9 mouse cellular contexts compared by ENCODE assay signal in genomic region chr5:134232111-134232510, GRCm38 (mm10). TPM values are rescaled to one million over a fixed set of nuclear protein-coding genes. Genes with fewer than 3 reads are reported as not detected.
DNase-seq lines count a peak whose midpoint lies in the region; ATAC-seq lines count a peak whose summit lies in the region.
"Had no signal": no experiment of that assay in that cellular context is flagged by ENCODE, and none has a peak within 500 bp of the region (broad histone marks: within the 10 kb centered on the region; RNA-seq: fewer than 3 reads in every experiment).

No protein-coding gene starts in this region.

- no peak overlapping the region for H3K4me2 ChIP-seq in kidney, embryonic 15.5 days
- no peak overlapping the region for H3K4me2 ChIP-seq in kidney, embryonic 14.5 days (replicated peaks; ENCODE audit: low read depth, low read length)
- no peak overlapping the region for H3K4me2 ChIP-seq in intestine, embryonic 14.5 days (ENCODE audit: low read length)
- no peak overlapping the region for H3K4me2 ChIP-seq in midbrain, embryonic 15.5 days
- H3K4me2 ChIP-seq: neural tube, embryonic 12.5 days had no signal

- 60% methylated on average over 6 of the region's 6 CpGs for WGBS in kidney, embryonic 15.5 days
- 51% methylated on average over 6 of the region's 6 CpGs for WGBS in kidney, embryonic 14.5 days
- 59% methylated on average over 6 of the region's 6 CpGs for WGBS in intestine, embryonic 14.5 days
- WGBS in midbrain, embryonic 15.5 days, result 76% methylated on average over 6 of the region's 6 CpGs

- H3K9me3 ChIP-seq in kidney, embryonic 15.5 days (replicated peaks), result no peaks in the 10 kb centered on the region
- no peaks in the 10 kb centered on the region for H3K9me3 ChIP-seq in kidney, embryonic 14.5 days (ENCODE audit: control insufficient read depth, low read length)
- H3K9me3 ChIP-seq in intestine, embryonic 14.5 days (ENCODE audit: control insufficient read depth, low read length), result no peaks in the 10 kb centered on the region
- no peaks in the 10 kb centered on the region for H3K9me3 ChIP-seq in midbrain, embryonic 15.5 days
- H3K9me3 ChIP-seq: neural tube, embryonic 12.5 days had no signal

- no peaks in the 10 kb centered on the region for H3K27me3 ChIP-seq in kidney, embryonic 15.5 days
- no peaks in the 10 kb centered on the region for H3K27me3 ChIP-seq in kidney, embryonic 14.5 days (ENCODE audit: control insufficient read depth, insufficient read depth, low read length)
- no peaks in the 10 kb centered on the region for H3K27me3 ChIP-seq in intestine, embryonic 14.5 days (replicated peaks; ENCODE audit: control insufficient read depth, insufficient read depth, low read length)
- no peaks in the 10 kb centered on the region for H3K27me3 ChIP-seq in midbrain, embryonic 15.5 days (replicated peaks)
- H3K27me3 ChIP-seq: neural tube, embryonic 12.5 days had no signal

- ATAC-seq in kidney, embryonic 15.5 days (replicated peaks; ENCODE audit: low FRiP score), result no peak
- ATAC-seq in kidney, embryonic 14.5 days (ENCODE audit: low FRiP score, low TSS enrichment), result no peak
- no peak for ATAC-seq in intestine, embryonic 14.5 days (replicated peaks; ENCODE audit: low FRiP score, low TSS enrichment, low read depth)
- no peak for ATAC-seq in midbrain, embryonic 15.5 days (replicated peaks)

- peaks cover 19% of the 10 kb centered on the region for H3K36me3 ChIP-seq in kidney, embryonic 15.5 days
- H3K36me3 ChIP-seq in kidney, embryonic 14.5 days (ENCODE audit: control insufficient read depth, insufficient read depth, low read length), result peaks cover 14% of the 10 kb centered on the region
- peaks cover 16% of the 10 kb centered on the region for H3K36me3 ChIP-seq in intestine, embryonic 14.5 days (ENCODE audit: control insufficient read depth, insufficient read depth, low read length)
- H3K36me3 ChIP-seq in midbrain, embryonic 15.5 days (replicated peaks), result peaks cover 2% of the 10 kb centered on the region

- H3K27ac ChIP-seq in kidney, embryonic 15.5 days, result peak overlapping the region; percentile 73
- no peak overlapping the region for H3K27ac ChIP-seq in kidney, embryonic 14.5 days (ENCODE audit: low read depth, low read length)
- H3K27ac ChIP-seq in intestine, embryonic 14.5 days (ENCODE audit: low read depth), result 0 out of 2 replicates have a peak overlapping the region, but pooled peaks have one; percentile 27
- H3K27ac ChIP-seq in midbrain, embryonic 15.5 days, result no peak overlapping the region
- H3K27ac ChIP-seq: neural tube, embryonic 12.5 days had no signal

- DNase-seq in intestine, embryonic 14.5 days (ENCODE audit: low spot score), result no peak
- DNase-seq in lung, postnatal 36 days, result peak; percentile 94
- DNase-seq in thymus, postnatal 0 days (ENCODE audit: low spot score), result peak; percentile 60
- DNase-seq in layer of hippocampus, postnatal 14 days (ENCODE audit: low spot score in 2 of 2), result no peak
- DNase-seq in gastrocnemius, adult 8-10 months (ENCODE audit: low spot score in 2 of 2), result no peak

- H3K4me1 ChIP-seq in kidney, embryonic 15.5 days, result peaks cover 47% of the 10 kb centered on the region
- peaks cover 17% of the 10 kb centered on the region for H3K4me1 ChIP-seq in kidney, embryonic 14.5 days (ENCODE audit: control insufficient read depth, insufficient read depth, low read length)
- H3K4me1 ChIP-seq in intestine, embryonic 14.5 days (replicated peaks; ENCODE audit: control insufficient read depth, insufficient read depth, low read length), result peaks cover 33% of the 10 kb centered on the region
- H3K4me1 ChIP-seq in midbrain, embryonic 15.5 days, result 0 out of 2 replicates have a peak, but pooled peaks cover 3% of the 10 kb centered on the region

- H3K9ac ChIP-seq in kidney, embryonic 15.5 days, result no peak overlapping the region
- H3K9ac ChIP-seq in kidney, embryonic 14.5 days (ENCODE audit: low read depth, low read length), result no peak overlapping the region
- H3K9ac ChIP-seq in intestine, embryonic 14.5 days (ENCODE audit: low read length), result no peak overlapping the region
- no peak overlapping the region for H3K9ac ChIP-seq in midbrain, embryonic 15.5 days
- H3K9ac ChIP-seq: neural tube, embryonic 12.5 days had no signal

- H3K4me3 ChIP-seq in kidney, embryonic 15.5 days (replicated peaks), result no peak overlapping the region
- no peak overlapping the region for H3K4me3 ChIP-seq in kidney, embryonic 14.5 days (ENCODE audit: low read length)
- H3K4me3 ChIP-seq in intestine, embryonic 14.5 days (ENCODE audit: low read depth, low read length), result no peak overlapping the region
- H3K4me3 ChIP-seq in midbrain, embryonic 15.5 days, result no peak overlapping the region
- H3K4me3 ChIP-seq: neural tube, embryonic 12.5 days had no signal

RNA-seq across cellular contexts. Expression of gene Ncf1, which starts 2.7 kb away (rescaled TPM):
- 3.6 and 3.7 TPM in 2 replicates for polyA plus RNA-seq in kidney, embryonic 15.5 days (2015; fragmentation: Nextera tagmentation; extraction: Ambion mirVana)
- 2.6 and 2.9 TPM in 2 replicates for polyA plus RNA-seq in kidney, embryonic 14.5 days (2014; fragmentation: Nextera tagmentation; extraction: Ambion mirVana)
- polyA plus RNA-seq in intestine, embryonic 14.5 days (2014; fragmentation: Nextera tagmentation; extraction: Ambion mirVana), result 3.4 and 4.1 TPM in 2 replicates
- 9.6 and 10.3 TPM in 2 replicates for polyA plus RNA-seq in thymus, postnatal 0 days (2015; fragmentation: Nextera tagmentation; extraction: Ambion mirVana)
- 3.3 and 3.4 TPM in 2 replicates for polyA plus RNA-seq in midbrain, embryonic 15.5 days (2015; fragmentation: Nextera tagmentation; extraction: Ambion mirVana)
- 1 to 10 TPM; 8.2 to 9.1 TPM for total RNA-seq in layer of hippocampus, postnatal 14 days (2021)
- 1 to 10 TPM in 2 of 4 experiments, under 1 TPM in 2; 0.65 to 1.5 (median 0.94) TPM for total RNA-seq in gastrocnemius, adult 8-10 months (2022)

RNA-seq across cellular contexts. Expression of gene Gtf2ird2, which starts 48.3 kb away (rescaled TPM):
- 9.1 and 9.6 TPM in 2 replicates for polyA plus RNA-seq in kidney, embryonic 15.5 days (2015; fragmentation: Nextera tagmentation; extraction: Ambion mirVana)
- 5.8 and 9.2 TPM in 2 replicates for polyA plus RNA-seq in kidney, embryonic 14.5 days (2014; fragmentation: Nextera tagmentation; extraction: Ambion mirVana)
- 7.5 and 8.0 TPM in 2 replicates for polyA plus RNA-seq in intestine, embryonic 14.5 days (2014; fragmentation: Nextera tagmentation; extraction: Ambion mirVana)
- 4.4 and 5.9 TPM in 2 replicates for polyA plus RNA-seq in thymus, postnatal 0 days (2015; fragmentation: Nextera tagmentation; extraction: Ambion mirVana)
- 16.3 and 17.9 TPM in 2 replicates for polyA plus RNA-seq in midbrain, embryonic 15.5 days (2015; fragmentation: Nextera tagmentation; extraction: Ambion mirVana)
- total RNA-seq in layer of hippocampus, postnatal 14 days (2021), result 10 to 100 TPM; 13.1 to 17.9 TPM
- 1 to 10 TPM; 6.9 to 8.1 (median 7.2) TPM for total RNA-seq in gastrocnemius, adult 8-10 months (2022)

RNA-seq across cellular contexts. Expression of gene Rcc1l, which starts 55.5 kb away (rescaled TPM):
- polyA plus RNA-seq in kidney, embryonic 15.5 days (2015; fragmentation: Nextera tagmentation; extraction: Ambion mirVana), result 34.6 and 37.2 TPM in 2 replicates
- 28.9 and 35.2 TPM in 2 replicates for polyA plus RNA-seq in kidney, embryonic 14.5 days (2014; fragmentation: Nextera tagmentation; extraction: Ambion mirVana)
- 32.3 and 32.5 TPM in 2 replicates for polyA plus RNA-seq in intestine, embryonic 14.5 days (2014; fragmentation: Nextera tagmentation; extraction: Ambion mirVana)
- 21.0 and 22.4 TPM in 2 replicates for polyA plus RNA-seq in thymus, postnatal 0 days (2015; fragmentation: Nextera tagmentation; extraction: Ambion mirVana)
- 19.8 and 24.0 TPM in 2 replicates for polyA plus RNA-seq in midbrain, embryonic 15.5 days (2015; fragmentation: Nextera tagmentation; extraction: Ambion mirVana)
- total RNA-seq in layer of hippocampus, postnatal 14 days (2021), result 10 to 100 TPM; 14.8 to 17.5 TPM
- total RNA-seq in gastrocnemius, adult 8-10 months (2022), result 10 to 100 TPM; 22.4 to 33.0 (median 28.5) TPM

Comparison
In these comparisons a context has a peak if more than half of its experiments do, and no peak if none do; other contexts are left out.
1. H3K27ac ChIP-seq: peak in kidney, embryonic 15.5 days (single experiment) and intestine, embryonic 14.5 days (single experiment); none in kidney, embryonic 14.5 days (single experiment) and midbrain, embryonic 15.5 days (single experiment).
2. DNase-seq: peak in lung, postnatal 36 days (single experiment) and thymus, postnatal 0 days (single experiment); none in intestine, embryonic 14.5 days (single experiment), layer of hippocampus, postnatal 14 days (0 of 2) and gastrocnemius, adult 8-10 months (0 of 2).